Mouse (Mus musculus) spleen, adult 2 months (tissue): ENCODE data around the gene Nup93.

Source experiments
- CTCF ChIP-seq: fragments of 200-500 bp; IDR thresholded peaks from 2 replicates; pipeline ENCODE4 v1.5.1; 2011; ENCODE audit warnings: mild to moderate bottlenecking, inconsistent platforms; ENCODE audit not compliant: insufficient read depth, insufficient read length, insufficient replicate concordance; ENCODE audit errors: extremely low read depth
- POLR2A ChIP-seq: fragments of 200-500 bp; IDR thresholded peaks from 2 replicates; pipeline ENCODE4 v1.6.1; 2011; ENCODE audit warnings: low read depth, low read length, inconsistent platforms

DNA sequence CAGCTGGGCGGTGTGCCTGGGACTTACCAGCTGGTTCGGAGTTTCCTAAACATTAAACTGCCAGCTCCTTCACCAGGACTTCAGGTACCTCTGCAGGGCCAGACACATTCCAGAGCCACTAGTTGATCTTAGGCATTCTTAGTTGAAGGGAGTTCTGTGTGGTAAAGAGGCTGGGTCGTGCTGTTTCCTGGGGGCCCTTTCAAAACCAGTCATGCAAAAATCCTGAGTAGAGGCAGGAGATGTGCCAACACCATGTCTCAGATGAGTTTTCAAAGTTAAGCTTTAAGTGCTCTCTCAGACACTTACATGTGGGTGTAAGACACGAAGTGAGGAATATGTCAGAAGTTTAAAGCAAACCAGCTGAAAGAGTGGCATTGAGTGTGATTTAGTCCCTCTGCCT lies 86.4 kb downstream of the Nup93 start:
- TF ChIP-seq CTCF (no peak), POLR2A (no peak)
